Mouse (Mus musculus) right cerebral cortex, postnatal 25 days (tissue): Measurements from ENCODE around the gene Dcx.

Experiments
- DNase-seq: peaks from one replicate; pipeline ENCODE4 v3.0.0; 2022

Dcx gene

DNA sequence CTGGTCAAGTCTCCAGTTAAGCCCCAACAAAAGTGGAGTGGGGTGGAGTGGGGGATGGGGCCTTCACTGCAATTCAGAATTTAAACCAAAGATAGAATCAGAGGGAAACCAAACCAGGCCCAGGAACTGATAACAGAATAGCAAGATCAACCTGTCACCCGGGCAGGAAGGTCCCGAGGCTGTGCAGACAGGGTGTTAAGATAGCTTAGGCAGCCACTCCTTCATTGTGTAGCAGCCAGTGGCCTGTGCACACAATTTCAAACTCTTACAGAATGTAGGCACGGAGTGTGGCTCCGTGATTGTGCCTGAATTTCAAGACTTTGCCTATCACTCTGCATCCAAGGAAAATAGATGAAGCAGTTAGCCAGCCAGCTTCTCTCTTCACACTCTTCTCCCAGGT, 106.6 kb downstream of the Dcx start:
- no peak for DNase-seq

DNA sequence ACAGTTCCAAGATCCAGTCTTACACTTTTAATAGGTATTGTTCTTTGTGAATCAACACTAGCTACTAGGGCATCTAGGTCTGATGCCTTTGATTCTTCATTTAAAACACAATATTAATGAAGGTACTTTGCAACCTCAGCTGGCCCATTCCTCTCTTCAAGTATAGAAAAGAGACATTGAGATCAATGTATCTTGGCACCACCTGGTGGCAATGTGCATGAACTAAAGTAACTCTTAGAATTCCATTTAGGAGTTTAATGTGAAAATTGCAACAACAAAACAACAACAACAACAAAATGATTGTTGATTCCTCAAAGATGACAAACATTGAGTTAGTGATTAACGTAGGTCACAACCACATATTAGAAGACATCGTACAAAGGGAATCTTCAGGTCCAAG, 114.2 kb downstream of the Dcx start:
- DNase-seq, result no peak

DNA sequence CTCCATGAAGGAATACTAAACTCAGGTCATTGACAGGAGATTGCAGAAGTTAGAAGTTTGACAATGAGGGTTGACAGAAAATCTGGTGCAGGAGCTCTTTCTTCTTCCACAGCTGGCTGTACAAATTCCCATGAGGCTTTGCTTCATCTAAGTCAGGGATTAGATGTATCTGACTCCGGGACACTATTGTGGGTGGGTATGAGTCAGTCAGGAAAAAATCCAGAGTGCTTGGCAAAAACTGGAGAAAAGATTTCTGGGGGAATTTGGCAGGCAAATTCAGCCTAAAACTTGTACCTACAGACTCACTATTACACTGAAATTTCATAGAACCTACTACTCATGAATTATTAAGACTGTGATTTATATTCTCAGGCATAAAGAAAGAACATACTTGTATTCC, 117.2 kb downstream of the Dcx start:
- DNase-seq, result no peak
